Mouse (Mus musculus): ENCODE measurements at regions not wholly inside any gene's neighbourhood (a gene's known extent, or its start where the extent isn't known, plus 50 kb on each side); places are given as distances from the start of the nearest gene placed in this dataset.

DNA sequence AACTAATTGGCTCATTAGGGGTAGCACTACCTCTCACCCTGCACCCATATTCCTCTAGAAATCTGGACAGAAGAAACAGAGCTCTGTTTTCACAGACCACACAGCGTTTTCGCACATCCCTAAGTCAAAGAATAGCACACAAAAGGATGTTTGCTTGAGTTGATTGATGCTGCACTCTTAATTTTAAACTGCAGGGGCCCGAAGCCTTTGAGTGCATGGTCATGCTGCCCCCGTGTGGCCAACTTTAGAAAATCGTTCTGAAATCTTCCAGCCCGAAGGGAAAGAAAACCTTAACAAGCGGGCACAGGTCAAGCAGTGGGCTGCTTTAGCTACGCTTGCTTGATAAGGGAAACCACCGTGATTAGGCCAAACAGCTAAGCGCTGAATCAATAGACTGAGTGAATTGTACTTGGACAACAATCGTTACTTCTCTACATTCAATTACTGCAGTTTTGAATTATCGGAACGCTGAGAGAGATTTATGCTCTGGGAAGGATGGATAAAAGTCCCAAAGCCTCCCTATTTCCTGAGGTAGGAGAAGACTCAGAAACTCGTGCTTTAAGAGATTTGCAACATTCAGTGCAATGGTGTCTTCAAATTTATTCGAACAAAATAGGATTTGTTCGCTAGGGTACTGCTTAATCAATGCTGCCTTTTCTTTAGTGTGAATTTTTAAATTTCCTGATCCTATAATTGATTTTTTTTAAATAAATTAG lies 490.1 kb upstream of the Lcorl start:
- peak overlapping the region; percentile 46 for H3K4me2 ChIP-seq (ENCODE audit: low read depth, low read length)
- no peak overlapping the region for H3K27ac ChIP-seq (ENCODE audit: low read length)
- no peak for ATAC-seq (ENCODE audit: insufficient read depth, low FRiP score)
- H3K27me3 ChIP-seq (ENCODE audit: control insufficient read depth, insufficient read depth, low read length) = no peaks in the 10 kb centered on the region
- no peaks in the 10 kb centered on the region for H3K4me1 ChIP-seq (ENCODE audit: control insufficient read depth, insufficient read depth, low read length)
- H3K9ac ChIP-seq (ENCODE audit: low read length) = peak overlapping the region; percentile 55; the same call in 1 of the 2 replicates
- no peaks in the 10 kb centered on the region for H3K36me3 ChIP-seq (ENCODE audit: control insufficient read depth, insufficient read depth, low read length)
- peak overlapping the region; percentile 11 for H3K4me3 ChIP-seq (replicated peaks; ENCODE audit: low read length)
- H3K9me3 ChIP-seq (replicated peaks; ENCODE audit: control insufficient read depth, low read length) = no peaks in the 10 kb centered on the region
- 17% methylated on average over 16 of the region's 16 CpGs for WGBS

DNA sequence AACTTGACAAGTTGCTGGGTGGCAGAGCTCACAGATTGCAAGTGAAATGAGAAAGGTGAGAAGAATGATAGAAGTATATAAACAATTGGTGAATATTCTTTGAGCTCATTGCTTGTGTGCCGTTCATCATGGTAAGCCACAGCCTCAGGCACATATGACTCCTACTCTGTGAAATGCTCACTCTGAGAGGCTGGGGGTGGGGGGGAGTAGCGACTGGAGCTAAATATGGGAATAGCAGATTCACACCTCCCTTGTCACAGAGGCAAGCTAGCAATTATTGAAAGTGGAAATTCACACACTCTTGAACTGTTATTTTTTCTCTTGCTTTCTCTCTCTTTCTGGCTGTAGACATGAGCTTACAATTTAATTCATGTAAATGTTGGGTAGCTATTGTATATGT lies 481.0 kb upstream of the Lcorl start:
- no peaks in the 10 kb centered on the region for H3K9me3 ChIP-seq (replicated peaks; ENCODE audit: control insufficient read depth, low read length)
- no peak overlapping the region for H3K4me3 ChIP-seq (replicated peaks; ENCODE audit: low read length)
- no peaks in the 10 kb centered on the region for H3K27me3 ChIP-seq (ENCODE audit: control insufficient read depth, insufficient read depth, low read length)
- H3K9ac ChIP-seq (ENCODE audit: low read length) = no peak overlapping the region
- WGBS = 62% methylated on average over 2 of the region's 2 CpGs
- H3K4me1 ChIP-seq (ENCODE audit: control insufficient read depth, insufficient read depth, low read length) = no peaks in the 10 kb centered on the region
- ATAC-seq (ENCODE audit: insufficient read depth, low FRiP score) = no peak
- H3K4me2 ChIP-seq (ENCODE audit: low read depth, low read length) = no peak overlapping the region
- no peak overlapping the region for H3K27ac ChIP-seq (ENCODE audit: low read length)
- H3K36me3 ChIP-seq (ENCODE audit: control insufficient read depth, insufficient read depth, low read length) = no peaks in the 10 kb centered on the region

DNA sequence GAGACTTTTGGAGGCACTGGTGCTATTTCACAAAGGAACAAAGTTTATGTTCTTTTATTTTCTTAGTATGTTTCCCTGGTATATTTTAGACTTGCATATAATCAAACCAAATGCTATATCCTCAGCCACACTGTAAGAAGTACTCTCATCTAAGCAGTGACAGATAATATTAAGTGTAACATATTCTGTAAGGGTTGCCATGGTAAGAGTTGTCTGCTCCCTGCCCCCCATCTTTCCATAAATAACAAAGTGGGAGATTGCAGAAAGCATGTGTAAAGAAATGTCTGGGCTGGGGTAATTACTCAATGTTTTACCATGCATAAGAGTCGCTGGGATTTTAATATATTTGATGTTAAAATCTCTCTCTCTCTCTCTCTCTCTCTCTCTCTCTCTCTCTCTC lies 473.5 kb upstream of the Lcorl start:
- H3K4me1 ChIP-seq (ENCODE audit: control insufficient read depth, insufficient read depth, low read length) = no peaks in the 10 kb centered on the region
- no peak overlapping the region for H3K9ac ChIP-seq (ENCODE audit: low read length)
- no peaks in the 10 kb centered on the region for H3K9me3 ChIP-seq (replicated peaks; ENCODE audit: control insufficient read depth, low read length)
- 36% methylated on average over 1 of the region's 1 CpGs for WGBS
- H3K4me3 ChIP-seq (replicated peaks; ENCODE audit: low read length) = no peak overlapping the region
- no peaks in the 10 kb centered on the region for H3K36me3 ChIP-seq (ENCODE audit: control insufficient read depth, insufficient read depth, low read length)
- no peak overlapping the region for H3K27ac ChIP-seq (ENCODE audit: low read length)
- no peak for ATAC-seq (ENCODE audit: insufficient read depth, low FRiP score)
- no peaks in the 10 kb centered on the region for H3K27me3 ChIP-seq (ENCODE audit: control insufficient read depth, insufficient read depth, low read length)
- H3K4me2 ChIP-seq (ENCODE audit: low read depth, low read length) = no peak overlapping the region
